Mouse (Mus musculus) frontal cortex, postnatal 14 days (tissue): ENCODE measurements around the gene Oard1.

ENCODE experiments used
- DNase-seq, 2 experiments: peaks; one replicate each; pipeline ENCODE4 v3.0.0; 2022; ENCODE audit warnings: low spot score in 2 of 2

Oard1 gene

GRCm38 (mm10) chr17:48409380-48410298 lies at the start of gene Oard1, which contains the start of gene Nfya:
TSS of gene Oard1 (plus strand) at chr17:48410014.
TSS of gene Nfya (minus strand) at chr17:48409906.
- DNase-seq: peak; percentile 100

GRCm38 (mm10) chr17:48360462-48360861 lies 49.4 kb upstream of the Oard1 start:
- no peak for DNase-seq

GRCm38 (mm10) chr17:48362346-48362745 lies 47.5 kb upstream of the Oard1 start:
- no peak for DNase-seq

- peak; percentile 30 to 42 for DNase-seq
Observed at GRCm38 (mm10) chr17:48362966-48363365, 46.8 kb upstream of the Oard1 start.

GRCm38 (mm10) chr17:48363421-48363965 lies 46.3 kb upstream of the Oard1 start:
- DNase-seq: no peak

- DNase-seq: no peak
Observed at GRCm38 (mm10) chr17:48365511-48366155, 44.2 kb upstream of the Oard1 start.

GRCm38 (mm10) chr17:48366806-48367205 lies 43.0 kb upstream of the Oard1 start:
- no peak for DNase-seq

GRCm38 (mm10) chr17:48371621-48372020 lies 38.2 kb upstream of the Oard1 start:
- DNase-seq: no peak

GRCm38 (mm10) chr17:48372987-48373386 lies 36.8 kb upstream of the Oard1 start:
- peak; percentile 20 for DNase-seq

GRCm38 (mm10) chr17:48376102-48376501 lies 33.7 kb upstream of the Oard1 start:
- no peak for DNase-seq

- no peak for DNase-seq
Observed at GRCm38 (mm10) chr17:48379050-48379449, 30.8 kb upstream of the Oard1 start.

- DNase-seq: no peak
Observed at GRCm38 (mm10) chr17:48385786-48386461, 23.9 kb upstream of the Oard1 start.

- DNase-seq: no peak
Observed at GRCm38 (mm10) chr17:48388666-48389065, 21.1 kb upstream of the Oard1 start.

- no peak for DNase-seq
Observed at GRCm38 (mm10) chr17:48389442-48389841, 20.4 kb upstream of the Oard1 start.

- no peak for DNase-seq
Observed at GRCm38 (mm10) chr17:48391446-48391845, 18.4 kb upstream of the Oard1 start.

- DNase-seq: no peak
Observed at GRCm38 (mm10) chr17:48392616-48393015, 17.2 kb upstream of the Oard1 start.

GRCm38 (mm10) chr17:48401710-48402109 lies 8.1 kb upstream of the Oard1 start:
- DNase-seq: no peak

- DNase-seq: no peak
Observed at GRCm38 (mm10) chr17:48402751-48403150, 7.1 kb upstream of the Oard1 start.

- no peak for DNase-seq
Observed at GRCm38 (mm10) chr17:48403848-48404247, 6.0 kb upstream of the Oard1 start.

GRCm38 (mm10) chr17:48404706-48405105 lies 5.1 kb upstream of the Oard1 start:
- no peak for DNase-seq

- no peak for DNase-seq
Observed at GRCm38 (mm10) chr17:48407154-48407553, 2.7 kb upstream of the Oard1 start.

- no peak for DNase-seq
Observed at GRCm38 (mm10) chr17:48407910-48408525, 1.8 kb upstream of the Oard1 start.
